Mouse (Mus musculus): ENCODE results near the gene Tubb5.
A peak's percentile ranks its signal among the peaks of the same experiment; 100 is the strongest.

DNA sequence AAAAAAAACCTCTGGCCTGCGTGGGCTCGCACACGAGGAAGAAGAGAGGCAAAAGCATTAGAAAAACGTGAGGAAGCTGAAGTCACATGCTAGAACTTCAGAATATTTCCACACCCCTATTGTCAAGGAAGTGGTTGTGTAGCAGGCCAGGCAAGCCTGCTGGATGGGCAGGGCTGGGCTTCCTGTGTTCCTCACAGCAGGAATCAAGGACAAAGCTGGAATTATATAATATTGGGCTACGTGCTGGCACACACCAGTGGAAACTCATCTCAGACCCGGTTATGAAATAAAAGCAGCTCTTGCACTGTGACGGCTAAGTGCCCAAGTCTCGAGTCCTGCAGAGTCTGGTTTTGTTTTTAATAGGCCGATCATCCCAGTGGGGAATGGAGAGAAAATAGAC, 30.0 kb downstream of the Tubb5 start:
- TF ChIP-seq CTCF (IDR thresholded peaks at IDR 0.05; ENCODE audit: insufficient read depth, low read length) (no peak), POLR2A (IDR thresholded peaks at IDR 0.05; ENCODE audit: borderline replicate concordance, extremely low read depth, low read depth, low read length) (peak; percentile 13; the same call in 1 of the 2 replicates)

All from lung, adult 2 months (tissue).